Mouse (Mus musculus) monocyte, adult 2 months (primary cell): ENCODE measurements around the gene Afdn.
"Not testable (repeated sequence)": the region's sequence is repeated elsewhere in the genome, so short reads cannot be mapped to it uniquely, and the experiment has no call there.

ENCODE experiments used
- DNase-seq, 2 experiments: peaks; one replicate each; pipeline ENCODE4 v3.0.0; 2022; ENCODE audit warnings: low spot score in 2 of 2, low read depth in 1 of 2

The Afdn gene

DNA sequence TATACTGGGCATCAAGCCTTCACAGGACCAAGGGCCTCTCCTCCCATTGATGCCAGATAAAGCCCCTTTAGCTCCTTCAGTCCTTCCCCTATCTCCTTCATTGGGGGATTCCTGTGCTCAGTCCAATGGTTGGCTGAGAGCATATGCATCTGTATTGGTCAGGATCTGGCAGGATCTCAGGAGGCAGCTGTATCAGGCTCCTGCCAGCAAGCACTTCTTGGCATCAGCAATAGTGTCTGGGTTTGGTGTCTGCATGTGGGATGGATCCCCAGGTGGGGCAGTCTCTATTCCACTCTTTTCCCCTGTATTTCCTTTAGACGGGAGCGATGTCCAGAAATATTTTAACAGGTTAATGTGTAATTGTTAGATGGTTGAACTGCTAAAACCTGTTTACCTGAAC is 4.6 kb downstream of the Afdn start:
- not testable (repeated sequence) for DNase-seq

DNA sequence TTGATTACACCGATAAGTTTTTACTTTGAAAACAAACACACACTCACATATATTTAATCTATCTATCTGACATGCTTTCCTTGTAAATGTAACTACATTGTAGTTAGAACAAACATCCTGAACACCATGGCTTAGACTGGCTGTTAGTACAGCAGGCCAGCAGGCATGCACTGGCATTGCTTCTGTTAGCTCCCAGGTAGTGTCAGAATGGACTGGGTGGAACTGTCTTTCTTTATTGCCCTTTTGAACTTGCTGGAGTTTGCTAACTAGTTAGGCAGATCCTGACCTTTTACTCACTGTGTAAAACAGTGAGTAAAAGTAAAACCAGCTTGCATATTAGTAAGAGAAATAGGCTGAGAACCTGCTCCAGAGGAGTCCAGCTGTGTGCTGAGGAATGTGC is 8.2 kb downstream of the Afdn start:
- DNase-seq: no peak

DNA sequence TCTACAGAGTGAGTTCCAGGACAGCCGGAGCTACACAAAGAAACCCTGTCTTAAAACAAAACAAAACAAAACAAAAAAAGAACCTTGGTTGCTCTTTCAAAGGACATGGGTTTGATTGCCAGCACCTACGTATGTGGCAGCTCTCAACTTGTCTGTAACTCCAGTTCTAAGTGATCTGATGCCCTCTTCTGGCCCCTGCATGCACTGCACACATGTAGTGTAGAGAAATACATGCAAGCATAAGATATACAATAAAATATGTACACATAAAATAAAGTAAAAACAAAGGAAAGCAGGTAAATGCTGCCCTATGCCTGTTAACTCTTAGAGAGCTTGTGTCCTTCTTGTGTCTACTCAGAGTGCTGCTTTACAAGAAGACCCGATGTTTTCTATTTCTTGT is 8.9 kb downstream of the Afdn start:
- DNase-seq: no peak

DNA sequence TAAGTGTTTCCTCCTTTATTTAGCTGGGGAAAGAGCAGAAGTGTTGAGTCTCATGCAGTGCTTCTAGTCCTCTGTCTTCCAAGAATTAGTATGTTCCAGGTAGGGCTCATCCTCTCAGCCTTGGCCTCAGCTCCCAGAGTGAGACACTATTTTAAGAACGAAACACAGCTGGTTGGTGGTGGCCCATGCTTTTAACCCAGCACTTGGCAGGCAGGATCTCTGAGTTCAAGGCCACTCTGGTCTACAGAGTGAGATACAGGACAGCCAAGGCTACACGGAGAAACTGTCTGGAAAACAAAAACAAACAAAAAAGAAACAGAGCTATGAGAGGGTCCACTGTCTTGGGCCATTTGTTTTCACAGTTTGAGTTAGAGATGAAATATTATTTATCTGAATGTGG is 17.3 kb downstream of the Afdn start:
- DNase-seq: no peak

DNA sequence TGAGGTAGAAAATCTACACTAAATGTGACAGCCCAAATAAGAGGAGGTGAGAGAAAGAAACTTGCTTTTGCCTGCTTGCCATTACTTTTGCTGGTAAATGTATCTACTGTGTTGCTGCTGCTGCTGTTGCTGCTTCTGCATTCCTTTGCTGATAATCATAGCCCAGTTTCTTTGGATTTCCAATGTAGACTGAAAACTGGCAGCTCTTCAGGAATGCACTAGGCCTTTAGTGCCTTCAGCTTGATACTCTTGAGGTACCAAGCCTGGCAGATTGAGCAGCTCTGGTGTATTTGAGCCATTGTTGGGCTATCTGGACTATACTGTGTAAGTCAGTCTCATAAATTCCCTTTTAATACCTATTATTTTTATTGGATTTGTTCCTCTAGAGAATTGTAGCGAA is 18.5 kb downstream of the Afdn start:
- DNase-seq: no peak

DNA sequence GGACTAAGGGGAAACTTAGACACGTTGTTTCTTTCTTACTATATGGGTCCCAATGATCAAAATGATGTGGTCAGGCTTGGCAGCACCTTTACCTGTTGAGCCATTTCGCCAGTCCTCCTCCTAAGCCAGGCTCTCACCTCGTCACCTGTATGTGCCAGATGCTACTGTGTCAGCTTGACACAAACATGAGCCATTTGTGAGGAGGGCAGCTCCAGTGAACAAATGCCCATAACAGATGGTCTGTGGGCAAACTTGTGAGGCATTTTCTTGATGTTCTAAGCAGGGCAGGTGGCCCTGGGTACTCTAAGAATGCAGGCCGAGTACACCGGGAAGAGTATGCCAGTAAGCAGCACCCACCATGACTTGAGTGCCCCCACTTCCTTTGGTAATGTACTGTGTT is 21.6 kb downstream of the Afdn start:
- no peak for DNase-seq

DNA sequence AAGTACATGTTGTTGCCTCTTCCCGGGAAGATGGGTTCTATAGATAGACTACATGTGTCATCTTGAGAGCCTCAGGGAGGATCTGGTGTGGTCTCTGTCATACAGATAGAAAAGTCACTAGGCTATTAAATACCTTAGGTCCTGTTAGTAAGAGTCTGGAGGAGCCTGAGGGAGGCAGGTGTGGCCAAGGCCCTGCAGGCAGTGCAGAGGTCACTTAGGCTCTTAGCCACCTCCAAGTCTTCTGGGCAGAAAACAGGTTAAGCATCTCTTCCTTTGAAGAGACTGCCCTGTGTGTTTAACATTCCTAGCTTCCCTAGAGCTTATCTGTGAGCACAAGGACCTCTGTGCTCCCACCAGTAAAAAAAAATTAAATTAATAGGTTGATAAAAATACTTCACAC is 23.1 kb downstream of the Afdn start:
- no peak for DNase-seq

DNA sequence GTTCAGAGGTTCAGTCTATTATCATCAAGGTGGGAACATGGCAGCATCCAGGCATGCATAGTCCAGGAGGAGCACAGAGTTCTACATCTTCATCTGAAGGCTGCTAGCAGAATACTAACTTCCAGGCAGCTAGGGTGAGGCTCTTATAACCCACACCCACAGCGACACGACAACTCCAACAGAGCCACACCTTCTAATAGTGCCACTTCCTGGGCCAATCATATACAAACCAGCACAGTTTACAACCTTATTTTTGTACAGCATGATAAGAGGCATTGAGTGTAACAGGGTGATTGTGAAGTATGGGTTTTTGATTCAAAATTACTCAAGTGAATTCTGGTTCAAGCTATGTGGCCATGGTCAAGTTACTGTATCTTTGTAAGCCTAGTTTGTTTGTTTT is 29.7 kb downstream of the Afdn start:
- DNase-seq: not testable (repeated sequence)

DNA sequence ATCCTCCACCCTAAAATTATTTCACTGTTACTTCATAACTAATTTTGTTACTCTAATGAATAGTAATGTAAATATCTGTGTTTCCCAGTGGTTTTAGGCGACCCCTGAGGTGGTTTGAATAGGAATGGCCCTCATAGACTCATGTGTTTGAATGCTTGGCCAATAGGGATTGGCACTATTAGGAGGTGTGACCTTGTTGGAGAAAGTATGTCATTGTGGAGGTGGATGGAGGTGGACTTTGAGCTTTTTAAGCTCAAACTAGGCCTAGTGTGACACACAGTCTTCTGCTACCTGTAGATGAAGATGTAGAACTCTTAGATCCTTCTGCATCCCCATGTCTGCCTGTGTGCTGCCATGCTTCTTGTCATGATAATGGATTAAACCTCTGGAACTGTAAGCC is 37.4 kb downstream of the Afdn start:
- DNase-seq: no peak

DNA sequence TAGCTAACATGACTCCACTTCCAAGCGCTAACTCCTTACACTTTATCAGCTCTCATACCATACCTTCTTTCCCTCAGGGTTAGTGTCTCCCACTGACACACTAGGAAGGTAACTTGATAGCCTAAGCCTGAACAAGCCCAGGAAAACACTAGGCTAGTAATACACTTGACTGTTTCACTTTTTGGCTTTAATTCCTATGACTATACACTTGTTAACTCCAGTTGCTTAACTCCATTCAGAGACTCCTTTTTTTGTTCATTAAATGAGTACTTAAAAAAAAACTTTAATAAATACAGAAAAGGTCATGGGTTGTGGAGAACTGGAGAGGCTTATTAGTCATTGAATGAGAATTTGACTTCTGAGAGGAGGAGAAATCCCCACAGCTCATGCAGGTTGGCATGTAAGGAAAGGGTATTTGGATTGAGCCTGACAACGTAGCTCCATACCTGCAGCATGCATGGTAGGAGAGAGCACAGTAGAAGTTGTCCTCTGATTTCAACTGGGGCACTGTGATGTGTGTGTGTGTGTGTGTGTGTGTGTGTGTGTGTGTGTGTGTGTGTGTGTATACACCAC is 42.6 kb downstream of the Afdn start:
- no peak for DNase-seq

DNA sequence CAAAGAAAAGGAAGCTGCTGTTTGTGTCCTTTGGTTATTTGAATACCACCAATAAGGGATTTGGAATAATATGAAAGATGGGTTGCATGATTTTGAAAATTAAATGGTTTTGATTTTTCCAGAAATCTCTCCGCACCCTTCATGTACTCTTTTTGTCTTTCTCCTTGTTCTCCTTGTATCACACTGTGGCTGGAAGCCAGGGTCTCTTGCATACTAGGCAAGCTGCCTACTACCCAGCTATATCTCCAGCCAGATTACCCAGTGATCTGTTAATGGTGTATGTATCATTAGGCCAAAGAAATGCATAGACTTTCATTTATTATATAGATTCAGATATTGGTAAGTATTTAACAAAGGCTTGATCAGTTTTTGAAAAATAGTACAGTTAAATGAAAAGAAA is 45.7 kb downstream of the Afdn start:
- no peak for DNase-seq

DNA sequence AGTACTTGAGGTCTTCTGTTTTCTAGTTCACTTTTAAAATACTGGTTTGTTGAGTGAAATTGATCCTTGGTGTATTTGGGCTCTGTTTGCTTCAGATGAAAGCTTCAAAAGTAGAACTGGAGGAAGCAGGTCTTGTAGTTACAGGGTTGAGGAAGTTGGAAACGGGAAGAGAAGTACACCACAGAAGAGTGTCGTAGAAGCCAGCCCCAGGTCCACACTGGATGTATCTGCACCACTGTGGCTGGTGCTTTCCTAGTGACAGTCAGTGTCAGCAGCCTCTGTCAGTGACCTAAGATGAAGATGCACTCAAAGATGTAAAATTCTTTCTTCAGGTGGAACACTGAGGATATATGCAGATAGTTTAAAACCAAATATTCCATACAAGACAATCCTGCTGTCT is 57.5 kb downstream of the Afdn start:
- DNase-seq: no peak

DNA sequence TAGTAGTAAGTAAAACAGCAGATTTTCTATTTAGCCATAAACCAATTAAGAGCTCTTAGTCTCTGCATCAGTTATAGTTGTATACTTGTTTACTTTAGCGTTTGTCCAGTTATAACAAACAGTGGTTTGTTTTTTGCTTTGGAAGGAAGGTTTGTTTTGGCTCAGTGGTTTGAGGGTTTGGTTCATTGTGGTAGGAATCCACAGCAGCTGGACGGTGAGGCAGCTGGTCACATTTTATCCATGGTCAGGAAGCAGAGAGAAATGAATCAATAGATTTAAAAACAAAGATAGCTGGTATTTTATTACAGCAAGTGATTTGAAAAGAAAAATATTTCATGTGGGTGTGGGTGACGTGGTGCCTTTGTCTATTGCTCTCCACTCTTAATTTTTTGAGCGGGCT is 59.0 kb downstream of the Afdn start:
- DNase-seq: no peak

DNA sequence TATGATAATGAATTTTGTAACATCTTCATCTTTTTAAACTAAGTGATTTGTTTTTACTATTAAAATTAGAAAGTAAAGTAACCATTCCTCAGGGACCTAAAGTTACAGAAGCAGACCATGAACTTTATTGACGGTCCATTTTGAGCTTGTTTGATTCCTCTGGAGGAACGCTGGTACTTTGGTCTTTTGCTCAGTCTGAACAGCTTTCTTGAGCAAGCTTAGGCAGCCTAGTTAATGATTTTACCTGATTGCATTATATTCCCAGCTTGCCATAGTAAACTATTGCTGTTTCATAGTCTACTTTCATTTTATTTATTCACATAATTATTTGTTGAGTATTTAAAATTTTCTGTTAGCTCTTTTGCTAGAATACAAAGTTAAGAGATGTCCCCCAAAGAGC is 60.3 kb downstream of the Afdn start:
- no peak for DNase-seq

DNA sequence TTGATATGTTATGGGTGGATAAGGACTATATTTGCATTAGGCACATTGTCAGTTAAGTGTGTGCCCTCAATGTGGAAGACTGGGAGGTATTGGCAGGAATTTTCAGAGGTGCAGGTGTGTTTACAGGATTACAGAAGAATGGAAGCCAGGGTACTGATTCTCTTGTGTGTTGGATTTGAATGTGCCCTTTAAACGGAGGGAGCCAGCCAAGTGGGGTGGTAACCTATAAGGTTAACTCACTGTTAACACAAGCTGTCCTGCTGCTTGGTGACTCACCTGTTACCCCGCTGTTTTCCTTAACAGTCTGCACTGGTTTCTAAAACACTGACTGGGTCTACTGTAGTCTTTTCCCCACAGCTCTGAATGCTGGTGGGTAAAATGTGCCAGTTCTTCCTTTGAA is 65.1 kb downstream of the Afdn start:
- no peak for DNase-seq

DNA sequence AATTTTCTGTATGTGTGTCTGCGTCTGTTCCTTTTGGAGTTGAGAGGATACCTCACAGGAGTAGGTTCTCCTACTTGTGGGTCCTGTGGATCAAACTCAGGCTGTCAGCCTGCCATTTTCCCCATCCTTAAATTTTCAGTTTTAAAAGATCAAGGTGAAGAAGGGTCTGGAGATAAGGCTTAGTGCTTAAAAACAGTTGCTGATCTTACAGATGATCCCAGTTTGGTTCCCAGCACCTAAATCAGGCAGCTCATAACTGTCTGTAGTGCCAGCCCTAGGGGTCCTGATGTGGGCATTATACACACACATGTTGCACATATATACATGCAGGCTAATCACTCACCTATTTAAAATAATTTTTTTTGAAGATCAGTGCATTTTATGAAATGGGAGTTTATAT is 69.9 kb downstream of the Afdn start:
- DNase-seq: no peak

DNA sequence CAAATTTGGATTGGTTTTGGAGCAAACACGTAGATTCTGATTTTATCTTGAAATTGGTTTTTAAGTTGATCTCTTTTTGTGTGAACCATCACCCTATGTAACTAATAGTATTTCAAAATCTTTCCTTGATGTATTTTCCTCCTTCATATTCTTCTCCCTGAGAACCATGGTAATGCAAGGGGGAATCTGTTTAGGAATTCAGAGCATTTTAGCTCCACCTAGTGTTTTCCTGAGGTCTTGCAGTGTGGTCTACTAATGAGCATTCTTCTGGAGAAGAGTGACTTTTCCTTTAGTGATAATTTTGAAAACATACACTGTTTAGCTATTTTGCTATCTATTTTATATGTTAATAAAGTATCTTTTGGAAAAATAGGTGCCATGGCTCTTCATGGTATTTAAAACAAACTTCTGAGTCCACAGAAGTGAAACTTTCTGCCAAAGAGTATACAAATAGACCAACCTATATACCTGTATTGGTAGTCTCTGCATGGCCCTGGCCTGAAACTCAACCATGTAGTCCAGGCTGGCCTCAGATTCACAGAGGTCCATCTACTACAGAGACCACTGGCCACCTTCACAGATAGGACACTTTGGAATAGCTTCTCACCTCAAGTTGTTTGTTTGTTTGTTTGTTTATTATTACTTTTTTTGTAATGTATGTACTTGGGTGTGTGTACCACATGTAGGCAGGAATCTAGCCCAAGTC is 70.5 kb downstream of the Afdn start:
- no peak for DNase-seq

DNA sequence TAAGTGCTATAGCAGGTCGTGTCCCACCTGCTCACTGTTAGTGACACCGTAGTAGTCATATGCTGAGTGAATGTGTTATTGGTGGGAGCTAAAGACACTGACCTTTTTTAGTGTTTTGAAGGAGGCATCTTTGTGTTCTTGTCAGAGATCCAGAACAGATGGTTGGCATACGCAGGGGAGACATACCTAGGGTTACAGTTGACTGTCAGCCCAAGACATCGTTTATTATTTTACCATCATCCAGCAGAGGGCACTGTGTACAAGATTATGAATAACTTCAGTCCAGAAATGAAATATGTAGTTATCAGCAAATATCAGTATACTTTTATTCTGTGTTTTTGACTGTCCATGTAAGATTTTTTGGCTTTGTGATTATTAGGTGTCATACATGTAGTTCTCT is 75.5 kb downstream of the Afdn start:
- no peak for DNase-seq

DNA sequence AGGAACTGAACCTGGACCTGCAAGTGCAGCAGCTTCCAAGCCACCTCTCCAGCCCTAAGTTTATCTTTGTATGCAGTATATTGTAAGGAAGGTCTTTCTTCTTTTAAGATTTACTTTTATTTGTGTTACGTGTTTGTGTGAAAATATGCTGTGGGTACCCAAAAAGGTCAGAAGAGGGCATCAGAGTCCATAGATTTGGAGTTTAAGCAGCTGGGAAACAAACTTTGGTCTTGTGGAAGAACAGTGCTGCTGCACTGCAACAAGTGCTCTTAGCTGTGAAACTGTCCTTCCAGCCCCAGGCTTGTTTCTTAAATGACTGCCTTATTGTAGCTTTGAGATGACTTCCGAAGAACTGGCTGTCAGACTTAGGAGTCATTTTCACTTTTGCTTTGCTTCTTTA is 89.8 kb downstream of the Afdn start:
- no peak for DNase-seq

DNA sequence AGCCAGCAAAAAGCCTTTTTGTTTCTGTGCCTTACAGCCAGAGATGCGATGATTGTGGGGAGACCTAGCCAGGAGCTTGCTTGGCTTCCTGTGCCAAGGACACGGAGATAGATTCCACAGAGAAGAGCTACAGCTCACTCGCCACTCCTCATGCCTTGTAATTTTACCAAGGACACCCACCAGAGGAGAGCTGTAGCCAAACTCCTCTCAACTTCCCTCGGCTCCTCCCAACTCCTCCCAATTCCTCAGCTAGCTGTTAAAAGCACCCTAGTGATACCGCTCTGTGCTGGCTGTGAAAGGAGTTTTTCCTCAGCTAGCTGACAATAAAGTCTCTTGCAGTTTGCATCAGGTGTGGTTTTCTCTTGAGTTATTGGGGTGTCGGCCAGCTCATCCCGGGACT is 93.5 kb downstream of the Afdn start:
- DNase-seq: not testable (repeated sequence)

DNA sequence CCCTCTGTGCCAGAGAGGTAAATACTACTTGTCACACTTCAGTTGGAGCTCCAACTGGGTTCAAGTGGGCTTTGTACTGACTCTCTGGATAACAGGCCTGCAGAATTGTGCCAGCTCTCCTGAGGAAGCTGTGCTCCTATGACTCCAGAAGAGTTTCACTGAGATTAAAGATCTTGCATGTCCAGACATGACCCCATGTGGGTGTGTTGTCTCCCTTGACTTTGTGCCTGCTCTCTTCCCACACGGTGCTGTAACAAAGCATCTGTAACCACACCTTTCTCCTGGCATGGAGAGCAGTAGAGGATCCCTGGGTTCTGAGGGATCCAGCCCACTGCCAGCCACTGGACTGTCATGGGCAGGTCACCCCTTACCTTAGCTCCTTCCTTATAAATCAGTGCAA is 95.1 kb downstream of the Afdn start:
- no peak for DNase-seq

DNA sequence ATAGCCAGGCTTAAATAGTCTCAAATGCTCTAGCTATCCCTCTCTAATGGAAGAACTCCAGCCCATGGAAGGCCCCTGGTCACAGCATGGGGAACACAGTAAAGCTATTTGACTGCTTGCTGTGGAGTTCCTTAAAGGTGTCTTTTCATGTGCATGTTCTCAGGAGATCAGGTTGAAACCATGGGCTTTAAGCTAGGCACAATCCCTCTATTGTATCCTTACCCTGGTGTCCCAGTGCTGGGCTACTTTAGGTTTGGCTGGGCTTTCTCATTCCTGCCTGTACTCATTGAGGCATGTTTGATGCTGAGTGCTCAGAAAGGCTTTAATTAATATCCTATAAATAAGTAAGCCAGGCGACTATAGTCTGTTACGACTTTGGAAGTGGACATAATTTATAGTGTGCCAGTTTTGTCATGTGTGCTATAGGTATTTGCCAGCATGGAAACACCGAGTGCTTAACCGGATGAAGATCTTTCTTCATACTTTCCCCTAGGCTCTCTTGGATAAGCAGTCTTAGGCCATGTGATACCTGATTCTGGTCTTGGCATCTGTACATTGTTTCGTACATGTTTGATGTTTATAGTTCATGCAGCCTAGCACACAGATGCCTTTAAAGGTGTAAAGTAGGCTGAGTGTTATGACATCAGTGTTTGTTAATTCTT is 96.2 kb downstream of the Afdn start:
- no peak for DNase-seq

DNA sequence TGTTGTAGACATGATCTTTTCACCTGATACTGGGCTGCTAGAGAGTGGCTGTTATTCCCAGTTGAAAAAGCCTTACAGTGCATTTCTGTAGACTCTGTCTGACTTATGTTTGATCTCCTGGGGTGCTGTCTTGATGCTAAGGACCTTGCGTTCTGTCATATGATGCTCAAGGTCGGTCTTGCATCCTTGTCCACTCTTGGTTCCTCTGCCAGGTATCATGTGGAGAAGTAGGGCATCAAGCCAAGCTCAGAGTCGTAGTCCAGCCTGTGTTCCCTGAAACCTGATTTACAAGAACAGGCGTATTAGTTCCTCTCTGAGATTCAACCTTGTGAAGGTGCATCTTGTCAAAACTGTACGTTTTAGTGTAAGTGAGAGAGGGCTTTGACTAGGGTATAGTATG is 105.0 kb downstream of the Afdn start:
- DNase-seq: no peak
